Mouse (Mus musculus) CD4-positive, CD25-positive, alpha-beta regulatory T cell, adult 9 weeks (primary cell): ENCODE data around the gene Calca. TPM values are rescaled to one million over a fixed set of nuclear protein-coding genes. Genes with fewer than 3 reads are reported as not detected.

Experiments used
- polyA plus RNA-seq: library from polyadenylated mRNA; unstranded; fragments of 100-300 nt; shearing (Covaris generic); gene quantifications from one replicate; pipeline ENCODE4 v1.2.1, GENCODE M21; 2017

Calca gene
- not detected for polyA plus RNA-seq

GRCm38 (mm10) chr7:114636102-114636501 lies at the start of gene Calca:
Gene Calca (minus strand): TSS chr7:114636357.

Other genes starting within 250 kb of the Calca start
- gene Pde3b, start 221.1 kb downstream of the Calca start, polyA plus RNA-seq = 3.1 TPM
- 1.9 TPM for gene Cyp2r1, start 73.4 kb downstream of the Calca start, polyA plus RNA-seq
- not detected for gene Calcb, start 82.3 kb upstream of the Calca start, polyA plus RNA-seq
- not detected for gene Insc, start 107.3 kb upstream of the Calca start, polyA plus RNA-seq